Mouse (Mus musculus): ENCODE measurements around the gene Ccdc187. TPM values are rescaled to one million over a fixed set of nuclear protein-coding genes. Genes with fewer than 3 reads are reported as not detected.

The Ccdc187 gene
- polyA plus RNA-seq, 1 experiment from 2014 or later, result not detected

Other genes with a start within 250 kb of the Ccdc187 start
- 5.1 and 5.4 TPM in 2 replicates for gene Nacc2, start 171.3 kb downstream of the Ccdc187 start, polyA plus RNA-seq (2016; fragmentation: Nextera tagmentation; extraction: Ambion mirVana)
- 0.09 and 0.48 TPM in 2 replicates for gene Lhx3, start 86.3 kb downstream of the Ccdc187 start, polyA plus RNA-seq (2016; fragmentation: Nextera tagmentation; extraction: Ambion mirVana)
- 16.5 and 18.8 TPM in 2 replicates for gene Qsox2, start 57.0 kb downstream of the Ccdc187 start, polyA plus RNA-seq (2016; fragmentation: Nextera tagmentation; extraction: Ambion mirVana)
- 43.7 and 53.9 TPM in 2 replicates for gene Gpsm1, start 21.0 kb upstream of the Ccdc187 start, polyA plus RNA-seq (2016; fragmentation: Nextera tagmentation; extraction: Ambion mirVana)
- gene Dnlz, start 57.6 kb upstream of the Ccdc187 start, polyA plus RNA-seq (2016; fragmentation: Nextera tagmentation; extraction: Ambion mirVana), result 32.7 and 34.7 TPM in 2 replicates
- gene Card9, start 66.4 kb upstream of the Ccdc187 start, polyA plus RNA-seq (2016; fragmentation: Nextera tagmentation; extraction: Ambion mirVana), result 0.31 and 0.62 TPM in 2 replicates
- gene Snapc4, start 86.1 kb upstream of the Ccdc187 start, polyA plus RNA-seq (2016; fragmentation: Nextera tagmentation; extraction: Ambion mirVana), result 27.1 and 31.7 TPM in 2 replicates
- gene Entr1, start 94.8 kb upstream of the Ccdc187 start, polyA plus RNA-seq (2016; fragmentation: Nextera tagmentation; extraction: Ambion mirVana), result 94.7 and 113 TPM in 2 replicates
- gene Pmpca, start 94.8 kb upstream of the Ccdc187 start, polyA plus RNA-seq (2016; fragmentation: Nextera tagmentation; extraction: Ambion mirVana), result 153 and 171 TPM in 2 replicates
- gene Inpp5e, start 114.6 kb upstream of the Ccdc187 start, polyA plus RNA-seq (2016; fragmentation: Nextera tagmentation; extraction: Ambion mirVana), result 20.5 and 22.7 TPM in 2 replicates
- 24.7 and 26.4 TPM in 2 replicates for gene Sec16a, start 150.7 kb upstream of the Ccdc187 start, polyA plus RNA-seq (2016; fragmentation: Nextera tagmentation; extraction: Ambion mirVana)
- gene Notch1, start 222.1 kb upstream of the Ccdc187 start, polyA plus RNA-seq (2016; fragmentation: Nextera tagmentation; extraction: Ambion mirVana), result 13.2 and 16.6 TPM in 2 replicates